Mouse (Mus musculus) midbrain, embryonic 15.5 days (tissue): ENCODE data around the gene Arvcf. TPM values are rescaled to one million over a fixed set of nuclear protein-coding genes. Genes with fewer than 3 reads are reported as not detected.

Source experiments
- ATAC-seq: fragments of 200-750 bp; cut with Nextera tagmentation; replicated peaks from 2 replicates; pipeline ENCODE4 v1.8.0; 2017; ENCODE audit warnings: moderate TSS enrichment
- H3K27ac ChIP-seq: fragments of 300-500 bp; sonication (generic); 2 replicates; pipeline ENCODE4 v1.5.1; 2015; ENCODE audit warnings: mild to moderate bottlenecking, inconsistent platforms
- H3K27me3 ChIP-seq: fragments of 300-500 bp; sonication (generic); replicated peaks from 2 replicates; pipeline ENCODE4 v1.6.1; 2015; ENCODE audit warnings: inconsistent platforms
- H3K36me3 ChIP-seq: fragments of 300-500 bp; sonication (generic); replicated peaks from 2 replicates; pipeline ENCODE4 v1.6.1; 2015; ENCODE audit warnings: inconsistent platforms
- H3K4me1 ChIP-seq: fragments of 300-500 bp; sonication (generic); 2 replicates; pipeline ENCODE4 v1.6.1; 2015; ENCODE audit warnings: inconsistent platforms
- H3K4me2 ChIP-seq: fragments of 300-500 bp; sonication (generic); 2 replicates; pipeline ENCODE4 v1.6.1; 2015; ENCODE audit warnings: inconsistent platforms, mild to moderate bottlenecking, moderate library complexity
- H3K4me3 ChIP-seq: fragments of 300-500 bp; sonication (generic); 2 replicates; pipeline ENCODE4 v1.5.1; 2015; ENCODE audit warnings: mild to moderate bottlenecking, inconsistent platforms
- H3K9ac ChIP-seq: fragments of 300-500 bp; sonication (generic); 2 replicates; pipeline ENCODE4 v1.6.1; 2015; ENCODE audit warnings: mild to moderate bottlenecking, inconsistent platforms
- H3K9me3 ChIP-seq: fragments of 300-500 bp; sonication (generic); 2 replicates; pipeline ENCODE4 v1.6.1; 2016; ENCODE audit warnings: inconsistent platforms
- WGBS: fragments of 180-500 bp; shearing (Covaris S2); methylation state at CpG from one replicate; pipeline ENCODE4 v1.1.7; 2015; ENCODE audit warnings: mixed read lengths; 5-methylcytosine and 5-hydroxymethylcytosine counted together
- polyA plus RNA-seq: library from polyadenylated mRNA; unstranded; fragments of >200 nt; fragmentation: Nextera tagmentation; extraction: Ambion mirVana; gene quantifications from 2 replicates; pipeline ENCODE4 v1.2.1, GENCODE M21; 2015

Arvcf gene
- polyA plus RNA-seq, 1 experiment from 2014 or later, result 94.4 TPM

- Histone ChIP-seq H3K4me3 (no peak overlapping the region), H3K4me1 (peaks cover 33% of the 10 kb centered on the region), H3K9me3 (no peaks in the 10 kb centered on the region), H3K9ac (no peak overlapping the region), H3K27me3 (no peaks in the 10 kb centered on the region), H3K27ac (no peak overlapping the region), H3K4me2 (no peak overlapping the region), H3K36me3 (no peaks in the 10 kb centered on the region; the same call in 1 of the 2 replicates)
- WGBS, result 92% methylated on average over 8 of the region's 8 CpGs
- ATAC-seq, result no peak
Measured at GRCm38 (mm10) chr16:18341605-18342004, 6.4 kb upstream of the Arvcf start.

- no peak overlapping the region for H3K27ac ChIP-seq
- H3K9ac ChIP-seq, result no peak overlapping the region
- H3K36me3 ChIP-seq, result no peaks in the 10 kb centered on the region; the same call in 1 of the 2 replicates
- H3K27me3 ChIP-seq, result no peaks in the 10 kb centered on the region
- WGBS, result 65% methylated on average over 2 of the region's 2 CpGs
- peaks cover 36% of the 10 kb centered on the region for H3K4me1 ChIP-seq
- no peaks in the 10 kb centered on the region for H3K9me3 ChIP-seq
- ATAC-seq, result no peak
- H3K4me3 ChIP-seq, result no peak overlapping the region
- 0 out of 2 replicates have a peak overlapping the region, but pooled peaks have one; percentile 67 for H3K4me2 ChIP-seq
Measured at GRCm38 (mm10) chr16:18342076-18342475, 5.9 kb upstream of the Arvcf start.

- Histone ChIP-seq H3K9ac (peak overlapping the region; percentile 51), H3K27me3 (no peaks in the 10 kb centered on the region), H3K4me1 (peaks cover 44% of the 10 kb centered on the region), H3K4me3 (peak overlapping the region; percentile 74), H3K4me2 (peak overlapping the region; percentile 67), H3K9me3 (no peaks in the 10 kb centered on the region), H3K27ac (peak overlapping the region; percentile 65), H3K36me3 (no peaks in the 10 kb centered on the region)
- ATAC-seq, result no peak; the same call in 1 of the 2 replicates
- WGBS, result 40% methylated on average over 9 of the region's 9 CpGs
Measured at GRCm38 (mm10) chr16:18342650-18343570, 5.1 kb upstream of the Arvcf start.

GRCm38 (mm10) chr16:18343778-18344177 lies 4.2 kb upstream of the Arvcf start:
- Histone ChIP-seq H3K9me3 (no peaks in the 10 kb centered on the region), H3K27me3 (no peaks in the 10 kb centered on the region), H3K9ac (peak overlapping the region; percentile 51), H3K4me2 (peak overlapping the region; percentile 67), H3K27ac (peak overlapping the region; percentile 81), H3K4me3 (peak overlapping the region; percentile 74), H3K36me3 (no peaks in the 10 kb centered on the region), H3K4me1 (peaks cover 44% of the 10 kb centered on the region)
- peak; percentile 91 for ATAC-seq
- WGBS, result 0% methylated on average over 38 of the region's 38 CpGs

GRCm38 (mm10) chr16:18345243-18345642 lies 2.7 kb upstream of the Arvcf start:
- H3K4me3 ChIP-seq, result no peak overlapping the region
- H3K4me2 ChIP-seq, result no peak overlapping the region
- no peaks in the 10 kb centered on the region for H3K9me3 ChIP-seq
- no peak overlapping the region; the same call in 1 of the 2 replicates for H3K9ac ChIP-seq
- ATAC-seq, result 0 out of 2 replicates have a peak, but pooled peaks have one; percentile 1
- H3K27ac ChIP-seq, result 0 out of 2 replicates have a peak overlapping the region, but pooled peaks have one; percentile 22
- no peaks in the 10 kb centered on the region for H3K36me3 ChIP-seq
- under 1% methylated on average over 3 of the region's 3 CpGs for WGBS
- H3K27me3 ChIP-seq, result 0 out of 2 replicates have a peak, but pooled peaks cover 3% of the 10 kb centered on the region
- peaks cover 55% of the 10 kb centered on the region for H3K4me1 ChIP-seq

- WGBS, result 0% methylated on average over 28 of the region's 28 CpGs
- H3K9me3 ChIP-seq, result no peaks in the 10 kb centered on the region
- H3K4me3 ChIP-seq, result peak overlapping the region; percentile 64
- H3K4me2 ChIP-seq, result peak overlapping the region; percentile 71
- no peak; the same call in 1 of the 2 replicates for ATAC-seq
- H3K27ac ChIP-seq, result peak overlapping the region; percentile 63
- H3K27me3 ChIP-seq, result 0 out of 2 replicates have a peak, but pooled peaks cover 3% of the 10 kb centered on the region
- peaks cover 53% of the 10 kb centered on the region for H3K4me1 ChIP-seq
- H3K9ac ChIP-seq, result peak overlapping the region; percentile 66
- no peaks in the 10 kb centered on the region for H3K36me3 ChIP-seq
Measured at GRCm38 (mm10) chr16:18348601-18349175, 706 bp downstream of the Arvcf start.

- Histone ChIP-seq H3K4me3 (peak overlapping the region; percentile 64; the same call in 1 of the 2 replicates), H3K4me1 (peaks cover 44% of the 10 kb centered on the region), H3K27ac (no peak overlapping the region), H3K27me3 (0 out of 2 replicates have a peak, but pooled peaks cover 3% of the 10 kb centered on the region), H3K9ac (0 out of 2 replicates have a peak overlapping the region, but pooled peaks have one; percentile 1), H3K4me2 (peak overlapping the region; percentile 71), H3K36me3 (0 out of 2 replicates have a peak, but pooled peaks cover 3% of the 10 kb centered on the region), H3K9me3 (no peaks in the 10 kb centered on the region)
- no peak for ATAC-seq
- 72% methylated on average over 12 of the region's 12 CpGs for WGBS
Measured at GRCm38 (mm10) chr16:18349761-18350325, 1.9 kb downstream of the Arvcf start.

- Histone ChIP-seq H3K27ac (no peak overlapping the region), H3K9ac (no peak overlapping the region), H3K4me2 (no peak overlapping the region), H3K27me3 (0 out of 2 replicates have a peak, but pooled peaks cover 3% of the 10 kb centered on the region), H3K36me3 (0 out of 2 replicates have a peak, but pooled peaks cover 3% of the 10 kb centered on the region), H3K9me3 (no peaks in the 10 kb centered on the region), H3K4me1 (peaks cover 38% of the 10 kb centered on the region), H3K4me3 (no peak overlapping the region)
- 55% methylated on average over 5 of the region's 5 CpGs for WGBS
- ATAC-seq, result no peak
Measured at GRCm38 (mm10) chr16:18351313-18352055, 3.5 kb downstream of the Arvcf start.

GRCm38 (mm10) chr16:18353106-18353505 lies 5.1 kb downstream of the Arvcf start:
- no peak overlapping the region for H3K4me2 ChIP-seq
- no peak overlapping the region for H3K27ac ChIP-seq
- peaks cover 27% of the 10 kb centered on the region for H3K4me1 ChIP-seq
- H3K9ac ChIP-seq, result no peak overlapping the region
- no peaks in the 10 kb centered on the region for H3K9me3 ChIP-seq
- ATAC-seq, result no peak
- 0 out of 2 replicates have a peak, but pooled peaks cover 3% of the 10 kb centered on the region for H3K27me3 ChIP-seq
- H3K36me3 ChIP-seq, result 0 out of 2 replicates have a peak, but pooled peaks cover 3% of the 10 kb centered on the region
- H3K4me3 ChIP-seq, result no peak overlapping the region
- WGBS, result 71% methylated on average over 1 of the region's 1 CpGs

GRCm38 (mm10) chr16:18356961-18357360 lies 9.0 kb downstream of the Arvcf start:
- ATAC-seq, result no peak

GRCm38 (mm10) chr16:18357977-18358376 lies 10.0 kb downstream of the Arvcf start:
- H3K27me3 ChIP-seq, result no peaks in the 10 kb centered on the region
- H3K9ac ChIP-seq, result no peak overlapping the region
- 0 out of 2 replicates have a peak, but pooled peaks cover 3% of the 10 kb centered on the region for H3K36me3 ChIP-seq
- ATAC-seq, result no peak
- no peak overlapping the region for H3K27ac ChIP-seq
- peaks cover 2% of the 10 kb centered on the region; the same call in 1 of the 2 replicates for H3K4me1 ChIP-seq
- no peak overlapping the region for H3K4me2 ChIP-seq
- 91% methylated on average over 6 of the region's 6 CpGs for WGBS
- no peaks in the 10 kb centered on the region for H3K9me3 ChIP-seq
- H3K4me3 ChIP-seq, result no peak overlapping the region

More at GRCm38 (mm10) chr16:18356961-18357360, 9.0 kb downstream of the Arvcf start:
- H3K4me2 ChIP-seq, result no peak overlapping the region
- WGBS, result 97% methylated on average over 1 of the region's 1 CpGs
- H3K4me3 ChIP-seq, result no peak overlapping the region
- no peak overlapping the region for H3K27ac ChIP-seq
- no peaks in the 10 kb centered on the region for H3K27me3 ChIP-seq
- no peaks in the 10 kb centered on the region for H3K9me3 ChIP-seq
- peaks cover 4% of the 10 kb centered on the region; the same call in 1 of the 2 replicates for H3K4me1 ChIP-seq
- 0 out of 2 replicates have a peak, but pooled peaks cover 3% of the 10 kb centered on the region for H3K36me3 ChIP-seq
- H3K9ac ChIP-seq, result no peak overlapping the region
